ENCODE assay signal across 24 mouse cellular contexts in genomic region chr3:58281291-58281690, GRCm38 (mm10).
A peak's percentile ranks its signal among the peaks of the same experiment; 100 is the strongest.
DNase-seq lines count a peak whose midpoint lies in the region; ATAC-seq and TF ChIP-seq lines count a peak whose summit lies in the region.
"Had no signal": no experiment of that assay in that cellular context is flagged by ENCODE, and none has a peak within 500 bp of the region (broad histone marks: within the 10 kb centered on the region; RNA-seq: fewer than 3 reads in every experiment).

No protein-coding gene starts in this region.

- H3K9ac ChIP-seq in midbrain, embryonic 11.5 days (ENCODE audit: low read length) = no peak overlapping the region
- no peak overlapping the region for H3K9ac ChIP-seq in midbrain, embryonic 16.5 days (ENCODE audit: low read depth, low read length)
- H3K9ac ChIP-seq: embryonic facial prominence, embryonic 13.5 days; forebrain, postnatal 0 days; hindbrain, embryonic 12.5 days; hindbrain, embryonic 15.5 days; intestine, embryonic 15.5 days had no signal

- no peaks in the 10 kb centered on the region for H3K4me1 ChIP-seq in midbrain, embryonic 11.5 days (ENCODE audit: control insufficient read depth, insufficient read depth, low read length)
- no peaks in the 10 kb centered on the region for H3K4me1 ChIP-seq in midbrain, embryonic 16.5 days (ENCODE audit: control insufficient read depth, insufficient read depth, low read length)
- H3K4me1 ChIP-seq: hindbrain, embryonic 12.5 days; hindbrain, embryonic 15.5 days; intestine, embryonic 15.5 days had no signal

- H3ac ChIP-seq in myocyte (ENCODE audit: control insufficient read depth, insufficient read length) = no peak overlapping the region

- no peak overlapping the region for H3K27ac ChIP-seq in midbrain, embryonic 11.5 days (ENCODE audit: low read depth, low read length)
- no peak overlapping the region for H3K27ac ChIP-seq in midbrain, embryonic 16.5 days (ENCODE audit: low read length)
- H3K27ac ChIP-seq: embryonic facial prominence, embryonic 13.5 days; hindbrain, embryonic 12.5 days; hindbrain, embryonic 15.5 days; intestine, embryonic 15.5 days had no signal

- peak; percentile 41 for DNase-seq in midbrain, embryonic 11.5 days (ENCODE audit: low spot score, missing footprints)
- peak; percentile 36 for DNase-seq in 416B (ENCODE audit: low read depth)
- peak; percentile 62 for DNase-seq in NIH3T3 (ENCODE audit: low read depth)
- DNase-seq in frontal cortex, adult 2 months (ENCODE audit: extremely low spot score in 1 of 2, low spot score in 1 of 2) = no peak
- DNase-seq in T-cell, adult 2 months (ENCODE audit: low spot score) = no peak
- no peak for DNase-seq in spleen, postnatal 4 days (ENCODE audit: low spot score in 2 of 2)
- DNase-seq: adrenal gland, adult 2 months; adrenal gland, postnatal 14 days; cerebellum, adult 11 months; cerebellum, adult 2 months; cerebellum, adult 9-11 months; cerebellum, postnatal 25 days; forebrain, postnatal 0 days; gastrocnemius, postnatal 10 days; heart, adult 11 months; kidney, adult 11 months had no signal

- no peak overlapping the region for H3K4me2 ChIP-seq in midbrain, embryonic 11.5 days
- no peak overlapping the region for H3K4me2 ChIP-seq in midbrain, embryonic 16.5 days (ENCODE audit: low read length)
- peak overlapping the region; percentile 68 for H3K4me2 ChIP-seq in myocyte (ENCODE audit: low read depth)
- H3K4me2 ChIP-seq: embryonic facial prominence, embryonic 13.5 days; heart, embryonic 11.5 days; hindbrain, embryonic 12.5 days; hindbrain, embryonic 15.5 days; intestine, embryonic 15.5 days had no signal

- no peak overlapping the region for H3K4me3 ChIP-seq in midbrain, embryonic 11.5 days (ENCODE audit: low read depth, low read length)
- H3K4me3 ChIP-seq in midbrain, embryonic 16.5 days (ENCODE audit: low read depth, low read length) = no peak overlapping the region
- no peak overlapping the region for H3K4me3 ChIP-seq in myocyte
- H3K4me3 ChIP-seq: embryonic facial prominence, embryonic 13.5 days; hindbrain, embryonic 12.5 days; hindbrain, embryonic 15.5 days; intestine, embryonic 15.5 days had no signal

- TF ChIP-seq POLR2A in myocyte (IDR thresholded peaks at IDR 0.05; ENCODE audit: insufficient read length, low read depth) = no peak

- no peaks in the 10 kb centered on the region for H3K27me3 ChIP-seq in midbrain, embryonic 11.5 days (ENCODE audit: control insufficient read depth, insufficient read depth, low read length)
- H3K27me3 ChIP-seq in midbrain, embryonic 16.5 days (ENCODE audit: control insufficient read depth, insufficient read depth, low read depth, low read length) = no peaks in the 10 kb centered on the region
- no peaks in the 10 kb centered on the region for H3K27me3 ChIP-seq in myocyte (ENCODE audit: control insufficient read depth, insufficient read depth, insufficient read length)
- H3K27me3 ChIP-seq: embryonic facial prominence, embryonic 13.5 days; hindbrain, embryonic 12.5 days; hindbrain, embryonic 15.5 days; intestine, embryonic 15.5 days had no signal

- no peaks in the 10 kb centered on the region for H3K79me2 ChIP-seq in myocyte (ENCODE audit: control insufficient read depth, insufficient read depth)

- 89% methylated on average over 6 of the region's 6 CpGs for WGBS in midbrain, embryonic 11.5 days
- WGBS in midbrain, embryonic 16.5 days = 89% methylated on average over 6 of the region's 6 CpGs

- no peak for ATAC-seq in midbrain, embryonic 11.5 days (ENCODE audit: low FRiP score)
- ATAC-seq in midbrain, embryonic 16.5 days = no peak
- ATAC-seq: forebrain, embryonic 14.5 days; forebrain, postnatal 0 days; intestine, embryonic 15.5 days had no signal

- H3K36me3 ChIP-seq in midbrain, embryonic 11.5 days (ENCODE audit: control insufficient read depth, insufficient read depth, low read length) = no peaks in the 10 kb centered on the region
- no peaks in the 10 kb centered on the region for H3K36me3 ChIP-seq in midbrain, embryonic 16.5 days (ENCODE audit: control insufficient read depth, insufficient read depth, low read length)
- no peaks in the 10 kb centered on the region for H3K36me3 ChIP-seq in myocyte (ENCODE audit: control insufficient read depth, insufficient read depth)
- H3K36me3 ChIP-seq: embryonic facial prominence, embryonic 13.5 days; hindbrain, embryonic 12.5 days; hindbrain, embryonic 15.5 days; intestine, embryonic 15.5 days had no signal

- no peaks in the 10 kb centered on the region for H3K9me3 ChIP-seq in midbrain, embryonic 11.5 days (ENCODE audit: control insufficient read depth, low read length)
- H3K9me3 ChIP-seq in midbrain, embryonic 16.5 days (replicated peaks; ENCODE audit: control insufficient read depth, low read length, poor library complexity, severe bottlenecking) = no peaks in the 10 kb centered on the region
- H3K9me3 ChIP-seq: embryonic facial prominence, embryonic 13.5 days; hindbrain, embryonic 12.5 days; hindbrain, embryonic 15.5 days; intestine, embryonic 15.5 days had no signal

TF ChIP-seq in myocyte, 11 proteins besides CTCF, POLR2A, EP300 and RAD21:
- TF ChIP-seq MYOD1 (IDR thresholded peaks at IDR 0.05; ENCODE audit: control insufficient read depth in 1 of 3, insufficient read length in 2 of 3, low read depth in 2 of 3) (no peak), POLR2AphosphoS2 (IDR thresholded peaks at IDR 0.05; ENCODE audit: insufficient read length, low read depth) (no peak), CEBPB (IDR thresholded peaks at IDR 0.05; ENCODE audit: insufficient read depth, poor library complexity, severe bottlenecking) (peak; percentile 89)

Comparison
In these comparisons a context has a peak if more than half of its experiments do, and no peak if none do; other contexts are left out.
1. DNase-seq: peak in midbrain, embryonic 11.5 days (single experiment), 416B (single experiment) and NIH3T3 (single experiment); none in frontal cortex, adult 2 months (0 of 2), T-cell, adult 2 months (single experiment) and spleen, postnatal 4 days (0 of 2).